Mouse (Mus musculus): Measurements from ENCODE around the gene Yy1. TPM values are rescaled to one million over a fixed set of nuclear protein-coding genes. Genes with fewer than 3 reads are reported as not detected.
A peak's percentile ranks its signal among the peaks of the same experiment; 100 is the strongest.

Yy1 gene
- polyA plus RNA-seq, 1 experiment from 2014 or later = 26.3 TPM

DNA sequence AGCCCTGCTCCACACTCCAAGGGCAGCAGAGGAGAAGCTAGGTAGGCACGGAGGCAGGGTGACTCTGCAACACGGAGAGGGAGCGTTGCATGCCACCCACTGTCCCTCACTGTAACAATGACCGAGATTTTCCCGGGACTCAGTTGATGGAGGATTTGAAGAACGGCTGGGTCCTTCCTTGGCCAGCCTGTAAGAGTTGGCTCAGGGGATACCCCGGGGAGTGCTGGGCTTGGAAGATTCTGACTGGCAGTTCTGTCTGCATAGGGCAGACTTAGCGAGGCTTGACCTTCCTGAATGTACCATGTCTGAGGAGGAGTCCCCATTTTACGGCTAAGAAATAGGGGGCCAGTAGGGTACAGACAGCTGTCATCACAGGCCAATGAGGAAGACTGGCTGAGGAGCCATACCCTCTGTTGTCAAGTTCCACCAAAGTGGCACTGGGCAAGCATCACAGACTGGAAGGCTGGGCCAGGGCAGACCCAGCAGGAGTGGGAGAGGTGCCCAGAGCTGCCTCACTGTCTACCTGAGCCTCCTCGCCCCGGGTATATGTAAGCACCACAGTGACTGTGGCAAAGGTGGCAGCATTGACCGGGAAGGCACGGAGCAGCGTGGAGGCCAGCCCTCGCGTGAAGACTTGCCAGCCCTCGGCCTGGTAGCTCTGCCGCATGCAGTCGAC, 33.6 kb downstream of the Yy1 start:
- Histone ChIP-seq H3K27me3 (ENCODE audit: insufficient read depth, low read length) (no peaks in the 10 kb centered on the region), H3K9ac (no peak overlapping the region), H3K9me3 (ENCODE audit: low read depth, low read length) (no peaks in the 10 kb centered on the region), H3K27ac (ENCODE audit: low read depth) (no peak overlapping the region), H3K4me2 (no peak overlapping the region), H3K36me3 (ENCODE audit: insufficient read depth) (peaks cover 13% of the 10 kb centered on the region; the same call in 1 of the 2 replicates), H3K4me3 (ENCODE audit: low read depth, low read length) (no peak overlapping the region), H3K4me1 (ENCODE audit: insufficient read depth) (peaks cover 3% of the 10 kb centered on the region; the same call in 1 of the 2 replicates)
- ATAC-seq (ENCODE audit: insufficient read depth) (no peak), DNase-seq (no peak)
- no peak for TF ChIP-seq CTCF (IDR thresholded peaks at IDR 0.05; ENCODE audit: low read depth)
- 89% methylated on average over 19 of the region's 19 CpGs for WGBS

DNA sequence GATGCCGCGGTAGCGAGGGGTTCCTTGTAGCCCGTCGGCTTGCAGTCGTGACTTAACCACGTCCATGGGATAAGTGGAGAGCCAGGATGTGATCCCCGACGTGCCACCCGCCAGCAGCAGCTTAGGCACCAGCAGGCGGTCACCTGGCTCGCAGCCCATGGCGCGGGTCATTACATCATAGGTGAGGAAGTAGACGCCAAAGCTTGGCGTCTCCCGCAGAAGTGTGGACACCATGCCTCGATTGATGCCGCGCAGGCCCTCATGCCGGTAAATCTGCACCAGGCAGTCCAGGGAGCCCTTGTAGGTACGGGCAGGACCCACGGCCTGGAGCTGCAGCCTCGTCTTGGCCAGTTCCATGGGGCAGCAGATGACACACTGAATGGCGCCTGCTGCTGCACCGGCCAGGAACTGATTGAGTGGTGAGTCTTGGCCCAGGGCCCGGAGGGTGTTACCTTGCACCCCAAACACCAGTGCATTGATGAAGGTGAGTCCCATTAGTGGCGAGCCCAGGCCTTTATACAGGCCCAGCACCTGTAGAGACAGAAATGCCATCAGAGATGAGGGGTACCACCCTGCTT, 34.3 kb downstream of the Yy1 start:
- WGBS = 93% methylated on average over 28 of the region's 28 CpGs

GRCm38 (mm10) chr12:108827641-108828040, 34.9 kb downstream of the Yy1 start:
- no peaks in the 10 kb centered on the region for H3K27me3 ChIP-seq (ENCODE audit: insufficient read depth, low read length)
- peaks cover 13% of the 10 kb centered on the region; the same call in 1 of the 2 replicates for H3K36me3 ChIP-seq (ENCODE audit: insufficient read depth)
- DNase-seq (no peak), ATAC-seq (ENCODE audit: insufficient read depth) (no peak)
- no peak for TF ChIP-seq CTCF (IDR thresholded peaks at IDR 0.05; ENCODE audit: low read depth)
- H3K4me1 ChIP-seq (ENCODE audit: insufficient read depth) = peaks cover 3% of the 10 kb centered on the region; the same call in 1 of the 2 replicates
- no peak overlapping the region for H3K27ac ChIP-seq (ENCODE audit: low read depth)
- no peak overlapping the region for H3K4me3 ChIP-seq (ENCODE audit: low read depth, low read length)
- H3K4me2 ChIP-seq = no peak overlapping the region
- WGBS = 92% methylated on average over 6 of the region's 6 CpGs
- no peaks in the 10 kb centered on the region for H3K9me3 ChIP-seq (ENCODE audit: low read depth, low read length)
- no peak overlapping the region for H3K9ac ChIP-seq

More for the DNA sequence above, 34.3 kb downstream of the Yy1 start:
- Histone ChIP-seq H3K27ac (ENCODE audit: low read depth) (no peak overlapping the region), H3K4me1 (ENCODE audit: insufficient read depth) (peaks cover 3% of the 10 kb centered on the region; the same call in 1 of the 2 replicates), H3K4me3 (ENCODE audit: low read depth, low read length) (no peak overlapping the region), H3K9me3 (ENCODE audit: low read depth, low read length) (no peaks in the 10 kb centered on the region), H3K4me2 (no peak overlapping the region), H3K9ac (no peak overlapping the region), H3K36me3 (ENCODE audit: insufficient read depth) (peaks cover 13% of the 10 kb centered on the region; the same call in 1 of the 2 replicates), H3K27me3 (ENCODE audit: insufficient read depth, low read length) (no peaks in the 10 kb centered on the region)
- no peak for TF ChIP-seq CTCF (IDR thresholded peaks at IDR 0.05; ENCODE audit: low read depth)
- ATAC-seq (ENCODE audit: insufficient read depth) = no peak
- DNase-seq = no peak

GRCm38 (mm10) chr12:108829636-108830035, 36.9 kb downstream of the Yy1 start:
- no peak for ATAC-seq (ENCODE audit: insufficient read depth)
- H3K4me1 ChIP-seq (ENCODE audit: insufficient read depth) = peaks cover 3% of the 10 kb centered on the region; the same call in 1 of the 2 replicates
- no peak for DNase-seq
- no peaks in the 10 kb centered on the region for H3K27me3 ChIP-seq (ENCODE audit: insufficient read depth, low read length)
- H3K9me3 ChIP-seq (ENCODE audit: low read depth, low read length) = no peaks in the 10 kb centered on the region
- no peak overlapping the region for H3K9ac ChIP-seq
- peaks cover 13% of the 10 kb centered on the region; the same call in 1 of the 2 replicates for H3K36me3 ChIP-seq (ENCODE audit: insufficient read depth)
- TF ChIP-seq CTCF (IDR thresholded peaks at IDR 0.05; ENCODE audit: low read depth) = no peak
- no peak overlapping the region for H3K4me3 ChIP-seq (ENCODE audit: low read depth, low read length)
- 52% methylated on average over 5 of the region's 5 CpGs for WGBS
- H3K27ac ChIP-seq (ENCODE audit: low read depth) = no peak overlapping the region
- no peak overlapping the region for H3K4me2 ChIP-seq

DNA sequence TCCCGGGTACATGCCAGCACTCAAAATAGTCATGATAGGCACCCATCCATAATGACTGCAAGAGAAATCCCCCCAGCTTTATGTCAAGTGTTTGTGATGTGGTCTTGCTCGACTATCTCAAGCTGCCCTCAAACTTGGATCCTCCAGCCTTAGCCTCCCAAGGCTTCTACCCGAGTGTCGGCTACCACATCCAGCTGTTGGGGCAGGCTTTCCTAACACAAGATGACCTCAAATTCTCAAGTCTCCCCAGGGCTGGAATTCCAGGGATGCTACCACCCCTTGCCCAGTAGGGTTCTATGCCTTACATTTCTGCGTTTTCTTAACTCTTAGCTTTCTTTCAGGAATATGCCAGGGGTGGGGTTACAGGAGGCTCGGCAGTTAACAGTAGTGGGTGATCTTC, 37.6 kb downstream of the Yy1 start:
- H3K4me2 ChIP-seq = no peak overlapping the region
- no peaks in the 10 kb centered on the region for H3K27me3 ChIP-seq (ENCODE audit: insufficient read depth, low read length)
- 65% methylated on average over 6 of the region's 6 CpGs for WGBS
- peaks cover 7% of the 10 kb centered on the region; the same call in 1 of the 2 replicates for H3K4me1 ChIP-seq (ENCODE audit: insufficient read depth)
- peaks cover 13% of the 10 kb centered on the region; the same call in 1 of the 2 replicates for H3K36me3 ChIP-seq (ENCODE audit: insufficient read depth)
- H3K27ac ChIP-seq (ENCODE audit: low read depth) = no peak overlapping the region
- DNase-seq (no peak), ATAC-seq (ENCODE audit: insufficient read depth) (no peak)
- no peaks in the 10 kb centered on the region for H3K9me3 ChIP-seq (ENCODE audit: low read depth, low read length)
- no peak for TF ChIP-seq CTCF (IDR thresholded peaks at IDR 0.05; ENCODE audit: low read depth)
- H3K9ac ChIP-seq = no peak overlapping the region
- no peak overlapping the region for H3K4me3 ChIP-seq (ENCODE audit: low read depth, low read length)

- H3K4me1 ChIP-seq (ENCODE audit: insufficient read depth) = peaks cover 11% of the 10 kb centered on the region; the same call in 1 of the 2 replicates
- ATAC-seq (ENCODE audit: insufficient read depth) (no peak), DNase-seq (peak; percentile 78)
- H3K9me3 ChIP-seq (ENCODE audit: low read depth, low read length) = no peaks in the 10 kb centered on the region
- WGBS = 49% methylated on average over 9 of the region's 9 CpGs
- H3K4me2 ChIP-seq = no peak overlapping the region
- no peak overlapping the region for H3K4me3 ChIP-seq (ENCODE audit: low read depth, low read length)
- H3K27ac ChIP-seq (ENCODE audit: low read depth) = peak overlapping the region; percentile 54; the same call in 1 of the 2 replicates
- H3K36me3 ChIP-seq (ENCODE audit: insufficient read depth) = peaks cover 5% of the 10 kb centered on the region; the same call in 1 of the 2 replicates
- TF ChIP-seq CTCF (IDR thresholded peaks at IDR 0.05; ENCODE audit: low read depth) = no peak
- no peak overlapping the region for H3K9ac ChIP-seq
- H3K27me3 ChIP-seq (ENCODE audit: insufficient read depth, low read length) = no peaks in the 10 kb centered on the region
Measured at GRCm38 (mm10) chr12:108831966-108832643, 39.3 kb downstream of the Yy1 start.

DNA sequence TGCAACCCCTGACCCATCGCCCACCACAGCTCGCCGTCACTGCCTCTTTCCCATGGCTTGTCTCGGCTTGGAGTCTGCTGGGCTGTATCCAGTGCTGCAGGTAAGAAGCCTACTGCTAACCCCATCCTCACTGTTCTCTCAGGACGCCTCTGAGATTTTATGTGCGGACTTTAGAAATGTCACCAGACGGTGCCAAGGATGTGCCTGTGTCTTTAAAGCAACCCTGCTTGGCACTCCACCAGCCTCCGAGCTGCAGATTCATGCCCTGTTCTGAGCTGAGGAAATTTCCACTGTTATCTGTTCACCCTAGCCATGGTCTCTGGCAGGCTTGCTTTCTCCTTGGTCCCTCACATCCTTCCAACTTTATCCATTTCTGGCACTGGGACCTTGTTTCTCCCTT, 40.1 kb downstream of the Yy1 start:
- H3K27ac ChIP-seq (ENCODE audit: low read depth) = no peak overlapping the region
- WGBS = 79% methylated on average over 8 of the region's 8 CpGs
- no peak for DNase-seq
- 0 out of 2 replicates have a peak, but pooled peaks cover 6% of the 10 kb centered on the region for H3K36me3 ChIP-seq (ENCODE audit: insufficient read depth)
- no peaks in the 10 kb centered on the region for H3K27me3 ChIP-seq (ENCODE audit: insufficient read depth, low read length)
- H3K4me2 ChIP-seq = no peak overlapping the region
- ATAC-seq (ENCODE audit: insufficient read depth) = no peak
- no peak for TF ChIP-seq CTCF (IDR thresholded peaks at IDR 0.05; ENCODE audit: low read depth)
- H3K9me3 ChIP-seq (ENCODE audit: low read depth, low read length) = no peaks in the 10 kb centered on the region
- H3K9ac ChIP-seq = no peak overlapping the region
- H3K4me1 ChIP-seq (ENCODE audit: insufficient read depth) = peaks cover 18% of the 10 kb centered on the region
- no peak overlapping the region for H3K4me3 ChIP-seq (ENCODE audit: low read depth, low read length)

Data from lung, embryonic 14.5 days (tissue).